Mouse (Mus musculus) brain, embryonic 14.5 days (tissue): ENCODE data around the gene Jade1.

ENCODE experiments used
- CTCF ChIP-seq: fragments of 200-500 bp; IDR thresholded peaks from 2 replicates; pipeline ENCODE4 v1.5.1; 2012; ENCODE audit warnings: inconsistent platforms, mild to moderate bottlenecking, moderate library complexity, borderline replicate concordance; ENCODE audit not compliant: insufficient read depth, insufficient read length; ENCODE audit errors: extremely low read depth
- POLR2A ChIP-seq: fragments of 200-500 bp; IDR thresholded peaks from 2 replicates; pipeline ENCODE4 v1.6.1; 2012; ENCODE audit warnings: mild to moderate bottlenecking, inconsistent platforms, borderline replicate concordance; ENCODE audit not compliant: poor library complexity, insufficient read depth, insufficient read length, severe bottlenecking; ENCODE audit errors: extremely low read depth

DNA sequence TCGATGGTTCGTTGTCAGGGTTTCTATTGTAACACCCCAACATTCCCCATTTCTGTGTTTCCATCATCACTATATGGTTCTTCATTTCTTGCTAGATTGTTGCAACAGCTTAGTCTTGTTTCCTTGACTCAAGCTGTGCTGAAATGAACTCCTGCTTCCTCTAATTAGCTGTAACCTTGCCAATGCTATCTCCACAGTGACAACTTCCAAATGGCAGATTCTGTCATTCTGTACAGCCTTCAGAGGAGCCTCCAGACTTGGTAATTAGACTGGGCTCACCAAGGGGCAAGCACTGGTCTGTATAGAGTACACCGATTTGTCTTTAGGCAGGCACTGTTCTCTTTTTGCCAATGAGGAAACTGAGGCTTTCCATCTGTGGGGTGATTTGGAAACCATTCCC, 63.0 kb downstream of the Jade1 start:
- TF ChIP-seq POLR2A (no peak), CTCF (no peak)
